Mouse (Mus musculus) ovary, postnatal 14 days (tissue): Measurements from ENCODE around the gene Tmem132d.
"Not testable (repeated sequence)": the region's sequence is repeated elsewhere in the genome, so short reads cannot be mapped to it uniquely, and the experiment has no call there.

Source experiments
- DNase-seq: peaks from one replicate; pipeline ENCODE4 v3.0.0; 2022; ENCODE audit warnings: low spot score

Tmem132d gene

DNA sequence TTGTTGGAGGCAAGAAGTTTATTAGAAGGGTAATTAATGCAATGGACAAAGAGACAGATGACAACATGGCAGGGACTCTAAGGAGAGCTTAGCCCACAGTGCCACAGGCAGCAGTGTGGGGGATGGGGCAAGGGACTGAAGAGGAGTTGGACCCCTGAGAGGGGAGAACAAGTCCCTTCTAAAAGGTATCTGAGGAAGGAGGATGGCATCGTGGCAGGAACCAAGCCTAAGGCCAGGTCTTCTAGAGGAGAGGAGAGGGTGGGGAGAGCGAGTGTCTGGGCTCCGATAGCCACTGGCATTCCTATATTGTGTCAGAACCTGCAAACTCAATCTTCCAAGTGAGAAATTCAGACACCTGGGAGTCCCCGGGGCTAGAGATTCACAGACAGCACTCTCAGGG lies 674.3 kb downstream of the Tmem132d start:
- no peak for DNase-seq

DNA sequence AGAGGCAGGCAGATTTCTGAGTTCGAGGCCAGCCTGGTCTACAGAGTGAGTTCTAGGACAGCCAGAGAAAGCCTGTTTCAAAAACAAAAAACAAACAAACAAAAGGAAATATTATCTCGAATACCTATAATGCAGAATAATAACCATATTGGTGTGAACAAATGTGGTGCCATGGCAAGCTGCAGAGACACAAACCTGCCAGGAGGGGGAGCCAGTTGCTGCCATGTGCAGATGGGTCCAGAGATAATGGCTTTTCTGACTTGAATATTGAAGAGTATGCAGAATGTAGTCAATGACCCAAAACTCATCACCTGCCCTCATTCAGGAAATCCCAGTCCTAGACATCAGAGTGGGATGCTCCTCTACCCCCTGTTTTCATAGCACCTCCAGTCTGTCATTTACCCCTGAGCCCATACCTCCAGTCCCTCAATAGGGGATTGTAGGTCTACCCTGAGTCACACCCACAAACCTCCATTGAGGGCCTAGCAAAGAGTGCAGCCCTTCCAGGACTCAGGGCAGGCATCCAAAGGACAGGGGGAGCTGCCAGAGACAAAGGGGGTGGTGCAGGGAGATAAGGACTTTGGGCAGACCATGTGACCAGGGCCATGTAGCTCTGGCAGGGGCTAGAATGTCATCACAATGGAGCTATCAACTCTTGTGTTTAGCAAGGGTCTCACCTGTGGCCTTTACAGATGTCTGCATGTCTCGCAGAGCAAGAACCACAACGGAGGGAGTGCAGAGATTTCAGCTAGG lies 676.0 kb downstream of the Tmem132d start:
- no peak for DNase-seq

DNA sequence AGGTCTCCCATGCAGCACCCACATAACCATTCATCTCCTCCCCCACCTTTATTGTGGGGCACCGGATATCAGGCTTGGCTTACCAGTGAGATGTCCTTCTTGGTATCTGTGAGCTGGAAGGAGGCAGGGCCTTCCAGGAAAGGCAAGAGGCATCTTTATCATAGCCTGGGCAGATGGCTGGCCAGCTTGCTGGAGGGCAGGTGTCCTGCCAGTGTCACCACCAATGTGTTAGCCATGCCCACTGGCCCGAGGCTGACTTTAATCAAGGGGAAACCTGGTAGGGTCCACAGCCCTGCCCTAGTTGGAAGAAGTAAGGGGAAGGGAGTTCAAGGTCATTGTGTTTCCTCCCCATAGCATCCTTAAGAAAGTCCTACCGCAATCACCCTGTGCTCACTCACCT lies 676.9 kb downstream of the Tmem132d start:
- DNase-seq: no peak

DNA sequence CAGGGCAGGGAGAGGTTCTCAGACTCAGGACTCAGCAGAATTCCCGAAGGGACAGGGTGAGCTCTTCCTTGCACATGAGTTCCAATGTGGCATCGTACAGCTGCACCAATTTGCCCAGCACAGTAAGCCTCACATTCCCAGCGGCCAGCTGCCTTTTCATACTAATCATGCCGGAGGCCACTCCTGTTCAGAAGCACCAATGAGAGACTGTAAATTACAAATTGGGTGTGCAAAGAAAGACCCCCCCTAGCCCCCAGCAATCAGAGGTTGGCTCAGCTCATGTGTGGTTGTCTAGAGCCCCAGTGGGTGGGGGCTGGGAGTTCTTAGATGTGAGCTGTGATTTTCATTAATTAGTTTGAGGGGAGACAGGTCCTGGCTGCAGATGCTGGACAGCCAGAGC lies 677.3 kb downstream of the Tmem132d start:
- no peak for DNase-seq

DNA sequence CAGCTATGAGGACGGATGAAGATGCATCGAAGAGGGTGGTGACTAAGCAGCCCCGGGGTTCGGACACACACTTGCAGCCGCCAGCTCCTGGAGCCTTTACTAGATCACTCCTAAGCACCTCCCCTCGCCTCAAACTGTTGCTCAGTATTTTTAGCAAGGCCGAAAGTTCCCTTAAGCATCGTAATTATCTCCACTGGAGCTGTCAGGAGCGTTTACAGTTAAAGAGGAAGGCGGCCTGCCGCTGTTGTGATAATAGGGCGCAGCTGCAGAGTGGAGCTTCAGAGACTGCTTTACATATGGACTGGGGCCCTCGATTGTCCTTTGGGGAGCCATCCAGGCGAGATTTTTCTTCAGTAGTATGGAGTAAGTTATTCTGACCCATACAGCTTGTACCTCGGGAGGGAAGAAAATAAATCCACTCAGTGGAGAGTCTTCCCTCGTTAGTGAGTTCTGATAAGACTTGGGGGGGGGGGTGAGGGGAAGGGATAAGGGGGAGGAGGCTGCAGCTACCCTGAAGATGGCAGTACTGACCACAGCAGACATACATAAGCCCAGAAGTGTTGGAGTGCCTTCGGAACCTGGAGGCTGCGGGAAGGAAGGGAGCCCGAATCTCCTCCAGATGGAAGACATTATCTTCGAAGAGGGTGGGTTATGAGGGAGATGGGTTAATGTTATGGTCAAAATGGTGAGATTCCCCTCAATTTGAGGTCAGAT lies 681.5 kb downstream of the Tmem132d start:
- no peak for DNase-seq

DNA sequence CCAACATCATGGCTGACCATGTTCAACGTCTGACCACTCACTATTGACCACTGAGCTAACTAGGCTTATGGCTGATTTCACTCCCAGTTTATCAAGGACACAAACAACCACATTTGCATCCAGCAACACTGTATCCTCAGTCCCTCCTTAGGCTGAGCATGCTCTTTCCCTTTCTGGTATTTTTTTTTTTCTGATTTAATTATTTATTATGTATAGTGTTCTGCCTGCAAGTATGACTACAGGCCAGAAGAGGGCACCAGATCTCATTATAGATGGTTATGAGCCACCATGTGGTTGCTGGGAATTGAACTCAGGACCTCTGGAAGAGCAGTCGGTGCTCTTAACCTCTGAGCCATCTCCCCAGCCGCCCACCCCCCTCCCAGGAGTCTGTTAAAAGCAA lies 683.3 kb downstream of the Tmem132d start:
- DNase-seq: not testable (repeated sequence)

GRCm38 (mm10) chr5:127741331-127741730 lies 691.5 kb downstream of the Tmem132d start:
- DNase-seq: no peak
